Mouse (Mus musculus) heart, embryonic 13.5 days (tissue): ENCODE results near the gene A830031A19Rik. TPM values are rescaled to one million over a fixed set of nuclear protein-coding genes. Genes with fewer than 3 reads are reported as not detected.

ENCODE experiments used
- ATAC-seq: fragments of 200-750 bp; cut with Nextera tagmentation; 2 replicates; pipeline ENCODE4 v1.8.0; 2017; ENCODE audit warnings: moderate TSS enrichment; ENCODE audit not compliant: insufficient number of reproducible peaks, low FRiP score, low TSS enrichment; ENCODE audit errors: extremely low read depth
- H3K27ac ChIP-seq: fragments of 300-500 bp; sonication (generic); replicated peaks from 2 replicates; pipeline ENCODE4 v1.5.1; 2015; ENCODE audit warnings: moderate library complexity, mild to moderate bottlenecking, inconsistent platforms
- H3K27me3 ChIP-seq: fragments of 300-500 bp; sonication (generic); replicated peaks from 2 replicates; pipeline ENCODE4 v1.6.1; 2015; ENCODE audit warnings: mild to moderate bottlenecking, inconsistent platforms
- H3K36me3 ChIP-seq: fragments of 300-500 bp; sonication (generic); 2 replicates; pipeline ENCODE4 v1.6.1; 2015; ENCODE audit warnings: mild to moderate bottlenecking, inconsistent platforms
- H3K4me1 ChIP-seq: fragments of 300-500 bp; sonication (generic); 2 replicates; pipeline ENCODE4 v1.6.1; 2015; ENCODE audit warnings: inconsistent platforms
- H3K4me2 ChIP-seq: fragments of 300-500 bp; sonication (generic); 2 replicates; pipeline ENCODE4 v1.6.1; 2015; ENCODE audit warnings: inconsistent platforms, mild to moderate bottlenecking, moderate library complexity
- H3K4me3 ChIP-seq: fragments of 300-500 bp; sonication (generic); 2 replicates; pipeline ENCODE4 v1.5.1; 2015; ENCODE audit warnings: moderate library complexity, mild to moderate bottlenecking, inconsistent platforms
- H3K9ac ChIP-seq: fragments of 300-500 bp; sonication (generic); 2 replicates; pipeline ENCODE4 v1.6.1; 2015; ENCODE audit warnings: inconsistent platforms, mild to moderate bottlenecking, moderate library complexity
- H3K9me3 ChIP-seq: fragments of 300-500 bp; sonication (generic); 2 replicates; pipeline ENCODE4 v1.6.1; 2016; ENCODE audit warnings: inconsistent platforms
- WGBS: fragments of 180-500 bp; shearing (Covaris S2); methylation state at CpG from one replicate; pipeline ENCODE4 v1.1.7; 2015; ENCODE audit warnings: mixed read lengths; 5-methylcytosine and 5-hydroxymethylcytosine counted together
- polyA plus RNA-seq: library from polyadenylated mRNA; unstranded; fragments of >200 nt; fragmentation: Nextera tagmentation; extraction: Ambion mirVana; gene quantifications from 2 replicates; pipeline ENCODE4 v1.2.1, GENCODE M21; 2015

Gene A830031A19Rik
- polyA plus RNA-seq, 1 experiment from 2014 or later: not detected

- H3K4me3 ChIP-seq: peak overlapping the region; percentile 64
- WGBS: 3% methylated on average over 28 of the region's 28 CpGs
- peak overlapping the region; percentile 83 for H3K9ac ChIP-seq
- H3K4me2 ChIP-seq: peak overlapping the region; percentile 78
- peaks cover 3% of the 10 kb centered on the region; the same call in 1 of the 2 replicates for H3K4me1 ChIP-seq
- H3K27me3 ChIP-seq: peaks cover 20% of the 10 kb centered on the region
- no peak overlapping the region for H3K27ac ChIP-seq
- H3K36me3 ChIP-seq: no peaks in the 10 kb centered on the region
- no peak for ATAC-seq
- H3K9me3 ChIP-seq: no peaks in the 10 kb centered on the region
Measured at GRCm38 (mm10) chr11:24049226-24050031, 25.4 kb downstream of the A830031A19Rik start.

GRCm38 (mm10) chr11:24044025-24044424 is 30.8 kb downstream of the A830031A19Rik start:
- no peaks in the 10 kb centered on the region for H3K36me3 ChIP-seq
- H3K4me1 ChIP-seq: 0 out of 2 replicates have a peak, but pooled peaks cover 3% of the 10 kb centered on the region
- H3K4me2 ChIP-seq: no peak overlapping the region
- H3K9me3 ChIP-seq: no peaks in the 10 kb centered on the region
- no peak overlapping the region for H3K4me3 ChIP-seq
- ATAC-seq: no peak
- peaks cover 4% of the 10 kb centered on the region for H3K27me3 ChIP-seq
- H3K9ac ChIP-seq: no peak overlapping the region
- H3K27ac ChIP-seq: no peak overlapping the region
- WGBS: 36% methylated on average over 6 of the region's 6 CpGs

GRCm38 (mm10) chr11:24020760-24021159 is 54.1 kb downstream of the A830031A19Rik start:
- 38% methylated on average over 1 of the region's 1 CpGs for WGBS
- Histone ChIP-seq H3K9me3 (no peaks in the 10 kb centered on the region), H3K36me3 (no peaks in the 10 kb centered on the region), H3K4me1 (peaks cover 30% of the 10 kb centered on the region), H3K27me3 (no peaks in the 10 kb centered on the region), H3K4me2 (no peak overlapping the region), H3K27ac (no peak overlapping the region), H3K4me3 (no peak overlapping the region), H3K9ac (no peak overlapping the region)
- ATAC-seq: no peak

- Histone ChIP-seq H3K36me3 (no peaks in the 10 kb centered on the region), H3K4me1 (peaks cover 31% of the 10 kb centered on the region), H3K9ac (no peak overlapping the region), H3K27ac (no peak overlapping the region), H3K4me3 (no peak overlapping the region), H3K9me3 (no peaks in the 10 kb centered on the region), H3K4me2 (no peak overlapping the region), H3K27me3 (no peaks in the 10 kb centered on the region)
- no peak for ATAC-seq
- WGBS: 61% methylated on average over 2 of the region's 2 CpGs
Measured at GRCm38 (mm10) chr11:24018783-24019182, 56.1 kb downstream of the A830031A19Rik start.

GRCm38 (mm10) chr11:24016647-24017179 is 58.1 kb downstream of the A830031A19Rik start:
- no peak overlapping the region for H3K4me3 ChIP-seq
- no peaks in the 10 kb centered on the region for H3K27me3 ChIP-seq
- H3K36me3 ChIP-seq: no peaks in the 10 kb centered on the region
- H3K9me3 ChIP-seq: no peaks in the 10 kb centered on the region
- 0 out of 2 replicates have a peak overlapping the region, but pooled peaks have one; percentile 24 for H3K9ac ChIP-seq
- no peak overlapping the region for H3K27ac ChIP-seq
- WGBS: 27% methylated on average over 2 of the region's 2 CpGs
- no peak for ATAC-seq
- H3K4me2 ChIP-seq: no peak overlapping the region
- peaks cover 44% of the 10 kb centered on the region for H3K4me1 ChIP-seq

- ATAC-seq: no peak
- no peaks in the 10 kb centered on the region for H3K36me3 ChIP-seq
- WGBS: 90% methylated on average over 3 of the region's 3 CpGs
- H3K4me1 ChIP-seq: peaks cover 44% of the 10 kb centered on the region
- H3K9ac ChIP-seq: no peak overlapping the region
- no peak overlapping the region for H3K4me3 ChIP-seq
- no peaks in the 10 kb centered on the region for H3K27me3 ChIP-seq
- H3K9me3 ChIP-seq: no peaks in the 10 kb centered on the region
- H3K27ac ChIP-seq: no peak overlapping the region
- H3K4me2 ChIP-seq: no peak overlapping the region
Measured at GRCm38 (mm10) chr11:24016049-24016448, 58.8 kb downstream of the A830031A19Rik start.

- Histone ChIP-seq H3K9me3 (no peaks in the 10 kb centered on the region), H3K9ac (no peak overlapping the region), H3K27me3 (no peaks in the 10 kb centered on the region), H3K4me3 (no peak overlapping the region), H3K4me1 (peaks cover 41% of the 10 kb centered on the region), H3K36me3 (no peaks in the 10 kb centered on the region), H3K4me2 (no peak overlapping the region), H3K27ac (no peak overlapping the region)
- WGBS: 59% methylated on average over 5 of the region's 5 CpGs
- ATAC-seq: no peak
Measured at GRCm38 (mm10) chr11:24014642-24015041, 60.2 kb downstream of the A830031A19Rik start.

GRCm38 (mm10) chr11:24012301-24012700 is 62.6 kb downstream of the A830031A19Rik start:
- Histone ChIP-seq H3K4me2 (no peak overlapping the region), H3K27ac (no peak overlapping the region), H3K4me1 (peaks cover 23% of the 10 kb centered on the region), H3K27me3 (no peaks in the 10 kb centered on the region), H3K4me3 (no peak overlapping the region), H3K36me3 (no peaks in the 10 kb centered on the region), H3K9me3 (no peaks in the 10 kb centered on the region), H3K9ac (no peak overlapping the region)
- no peak for ATAC-seq
- WGBS: 73% methylated on average over 1 of the region's 1 CpGs

GRCm38 (mm10) chr11:24008976-24009375 is 65.9 kb downstream of the A830031A19Rik start:
- Histone ChIP-seq H3K9me3 (no peaks in the 10 kb centered on the region), H3K4me1 (peaks cover 18% of the 10 kb centered on the region), H3K9ac (no peak overlapping the region), H3K27ac (no peak overlapping the region), H3K4me2 (no peak overlapping the region), H3K27me3 (no peaks in the 10 kb centered on the region), H3K4me3 (no peak overlapping the region), H3K36me3 (no peaks in the 10 kb centered on the region)
- no peak for ATAC-seq
- WGBS: 76% methylated on average over 5 of the region's 5 CpGs

GRCm38 (mm10) chr11:24008244-24008643 is 66.6 kb downstream of the A830031A19Rik start:
- H3K9ac ChIP-seq: no peak overlapping the region
- 32% methylated on average over 5 of the region's 5 CpGs for WGBS
- no peak for ATAC-seq

GRCm38 (mm10) chr11:24005445-24006156 is 69.3 kb downstream of the A830031A19Rik start:
- Histone ChIP-seq H3K4me2 (0 out of 2 replicates have a peak overlapping the region, but pooled peaks have one; percentile 18), H3K4me3 (no peak overlapping the region), H3K27ac (no peak overlapping the region), H3K9me3 (no peaks in the 10 kb centered on the region), H3K9ac (no peak overlapping the region), H3K27me3 (no peaks in the 10 kb centered on the region), H3K4me1 (peaks cover 4% of the 10 kb centered on the region; the same call in 1 of the 2 replicates), H3K36me3 (no peaks in the 10 kb centered on the region)
- 58% methylated on average over 15 of the region's 15 CpGs for WGBS
- ATAC-seq: no peak

More at GRCm38 (mm10) chr11:24008244-24008643, 66.6 kb downstream of the A830031A19Rik start:
- Histone ChIP-seq H3K4me1 (peaks cover 11% of the 10 kb centered on the region), H3K27me3 (no peaks in the 10 kb centered on the region), H3K36me3 (no peaks in the 10 kb centered on the region), H3K27ac (no peak overlapping the region), H3K9me3 (no peaks in the 10 kb centered on the region), H3K4me3 (no peak overlapping the region), H3K4me2 (no peak overlapping the region)
